Mouse (Mus musculus) bone marrow macrophage, adult 2 months (primary cell): ENCODE measurements around the gene Parp9.

Experiments used
- CTCF ChIP-seq: IDR thresholded peaks from 2 replicates; pipeline ENCODE4 v1.5.1; 2012; ENCODE audit warnings: low read depth, mild to moderate bottlenecking, low read length, moderate library complexity
- POLR2A ChIP-seq: IDR thresholded peaks from 2 replicates; pipeline ENCODE4 v1.6.1; 2012; ENCODE audit warnings: mild to moderate bottlenecking, low read depth, low read length, borderline replicate concordance

DNA sequence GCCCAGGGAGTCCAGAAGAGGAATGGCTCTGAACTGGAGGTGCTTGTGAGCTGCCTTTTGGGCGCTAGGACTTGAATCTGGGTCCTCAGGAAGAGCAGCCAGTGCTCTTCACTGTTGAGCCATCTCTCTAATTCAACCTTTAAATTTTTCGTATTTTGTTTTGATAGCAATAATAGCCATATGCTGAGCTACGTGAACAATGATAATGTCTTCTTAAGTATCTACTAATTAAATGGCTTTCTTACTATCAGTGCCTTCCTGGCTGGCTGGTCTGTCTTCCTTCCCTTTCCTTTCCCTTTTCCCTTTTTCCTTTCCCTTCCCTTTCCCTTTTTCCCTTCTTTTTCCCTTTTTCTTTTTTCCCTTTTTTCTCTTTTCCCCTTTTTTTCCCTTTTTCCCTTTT lies 70.1 kb downstream of the Parp9 start:
- TF ChIP-seq CTCF (no peak), POLR2A (no peak)
